Mouse (Mus musculus): ENCODE measurements around the gene Gm15293.
"Not testable (repeated sequence)": the region's sequence is repeated elsewhere in the genome, so short reads cannot be mapped to it uniquely, and the experiment has no call there.

Gene Gm15293

DNA sequence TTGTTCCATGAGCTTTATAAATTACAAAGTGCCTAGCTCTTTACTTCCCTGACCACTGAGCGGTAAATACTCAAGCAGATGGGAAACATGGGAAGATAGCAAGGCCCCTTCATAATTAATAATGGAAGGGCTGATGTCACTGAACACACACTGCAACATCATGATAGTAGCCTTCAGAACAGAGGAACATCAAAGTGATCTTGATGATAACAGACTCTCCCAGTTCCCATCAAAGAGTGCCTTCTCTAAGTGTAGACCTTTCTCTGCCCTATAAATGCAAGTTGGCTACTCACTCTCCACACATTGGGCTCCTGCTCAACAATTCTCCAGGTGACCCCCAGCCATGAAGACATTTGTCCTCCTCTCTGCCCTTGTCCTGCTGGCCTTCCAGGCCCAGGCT lies at the start of gene Gm15293:
Gm15293 (plus strand) TSS at position 301 of the 400 bp plus-strand sequence.
- not testable (repeated sequence) for H3K27me3 ChIP-seq (ENCODE audit: control insufficient read depth, insufficient read depth, low read length, poor library complexity, severe bottlenecking); H3K36me3 ChIP-seq (ENCODE audit: control insufficient read depth, insufficient read depth, low read length, poor library complexity, severe bottlenecking); DNase-seq (ENCODE audit: low read depth, low spot score)

DNA sequence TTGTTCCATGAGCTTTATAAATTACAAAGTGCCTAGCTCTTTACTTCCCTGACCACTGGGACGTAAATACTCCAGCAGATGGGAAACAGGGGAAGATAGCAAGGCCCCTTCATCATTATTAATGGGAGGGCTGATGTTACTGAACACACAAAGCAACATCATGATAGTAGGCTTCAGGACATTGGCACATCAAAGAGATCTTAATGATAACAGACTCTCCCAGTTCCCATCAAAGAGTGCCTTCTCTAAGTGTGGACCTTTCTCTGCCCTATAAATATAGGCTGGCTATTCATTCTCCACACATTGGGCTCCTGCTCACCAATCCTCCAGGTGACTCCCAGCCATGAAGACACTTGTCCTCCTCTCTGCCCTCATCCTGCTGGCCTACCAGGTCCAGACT lies 39.4 kb upstream of the Gm15293 start, which contains the start of gene Defa22:
Defa22 (plus strand) TSS at position 301 of the 400 bp plus-strand sequence.
- not testable (repeated sequence) for H3K36me3 ChIP-seq (ENCODE audit: control insufficient read depth, insufficient read depth, low read length, poor library complexity, severe bottlenecking); H3K27me3 ChIP-seq (ENCODE audit: control insufficient read depth, insufficient read depth, low read length, poor library complexity, severe bottlenecking); DNase-seq (ENCODE audit: low read depth, low spot score)

- not testable (repeated sequence) for H3K36me3 ChIP-seq (ENCODE audit: control insufficient read depth, insufficient read depth, low read length, poor library complexity, severe bottlenecking); DNase-seq (ENCODE audit: low read depth, low spot score); H3K27me3 ChIP-seq (ENCODE audit: control insufficient read depth, insufficient read depth, low read length, poor library complexity, severe bottlenecking)
These were observed 10.0 kb upstream of the Gm15293 start, which contains the start of gene Defa31 for GRCm38 (mm10) chr8:21191314-21191713. Gene Defa31, plus strand, starts transcription at chr8:21191614.

Measured in splenic B cell, adult 2 months (primary cell).